Mouse (Mus musculus) thymus, adult 2 months (tissue): ENCODE data around the gene Defb19. TPM values are rescaled to one million over a fixed set of nuclear protein-coding genes. Genes with fewer than 3 reads are reported as not detected.

Source experiments
- DNase-seq: peaks from one replicate; pipeline ENCODE4 v3.0.0; 2021
- H3K27ac ChIP-seq: fragments of 200-500 bp; 2 replicates; pipeline ENCODE4 v1.5.1; 2012; ENCODE audit warnings: low read length, control low read depth; ENCODE audit not compliant: control insufficient read depth, insufficient read depth
- H3K27me3 ChIP-seq: fragments of 200-500 bp; 2 replicates; pipeline ENCODE4 v1.6.1; 2012; ENCODE audit warnings: mild to moderate bottlenecking, low read length, moderate library complexity, mixed read lengths; ENCODE audit not compliant: control insufficient read depth, insufficient read depth
- H3K36me3 ChIP-seq: fragments of 200-500 bp; 2 replicates; pipeline ENCODE4 v1.6.1; 2012; ENCODE audit warnings: mild to moderate bottlenecking, low read length, moderate library complexity; ENCODE audit not compliant: control insufficient read depth, insufficient read depth
- H3K4me1 ChIP-seq: fragments of 200-500 bp; replicated peaks from 2 replicates; pipeline ENCODE4 v1.6.1; 2012; ENCODE audit warnings: low read length; ENCODE audit not compliant: control insufficient read depth, insufficient read depth
- H3K4me3 ChIP-seq: fragments of 200-500 bp; 2 replicates; pipeline ENCODE4 v1.5.1; 2012; ENCODE audit warnings: mild to moderate bottlenecking, low read length, control low read depth, moderate library complexity; ENCODE audit not compliant: control insufficient read depth, insufficient read depth
- CTCF ChIP-seq: fragments of 200-500 bp; IDR thresholded peaks from 2 replicates; pipeline ENCODE4 v1.5.1; 2012; ENCODE audit warnings: mild to moderate bottlenecking, control low read depth, low read length, moderate library complexity, borderline replicate concordance; ENCODE audit not compliant: control insufficient read depth, poor library complexity, insufficient read depth; ENCODE audit errors: extremely low read depth
- POLR2A ChIP-seq: fragments of 200-500 bp; IDR thresholded peaks from 2 replicates; pipeline ENCODE4 v1.6.1; 2012; ENCODE audit warnings: mild to moderate bottlenecking, low read length, control low read depth, moderate library complexity; ENCODE audit not compliant: control insufficient read depth, poor library complexity, insufficient read depth; ENCODE audit errors: extremely low read depth
- WGBS: fragments of 180-500 bp; shearing (Covaris S2); methylation state at CpG from one replicate; pipeline ENCODE4 v1.1.7; 2018; 5-methylcytosine and 5-hydroxymethylcytosine counted together
- polyA plus RNA-seq: library from polyadenylated mRNA; depleted of rRNA; stranded (reverse); fragments of >200 nt; gene quantifications from 2 replicates; pipeline ENCODE4 v1.2.3, GENCODE M21; 2012

The Defb19 gene
- polyA plus RNA-seq, 1 experiment, result 1.5 TPM

- no peaks in the 10 kb centered on the region for H3K4me1 ChIP-seq
- TF ChIP-seq CTCF, result no peak
- no peak for TF ChIP-seq POLR2A
- WGBS, result 73% methylated on average over 7 of the region's 8 CpGs
- no peak overlapping the region for H3K4me3 ChIP-seq
- no peak for DNase-seq
- H3K27ac ChIP-seq, result no peak overlapping the region
- H3K36me3 ChIP-seq, result no peaks in the 10 kb centered on the region
- no peaks in the 10 kb centered on the region for H3K27me3 ChIP-seq
These were observed 32.1 kb upstream of the Defb19 start for GRCm38 (mm10) chr2:152612193-152612592.

- H3K4me3 ChIP-seq, result no peak overlapping the region
- TF ChIP-seq CTCF (no peak), POLR2A (no peak)
- H3K36me3 ChIP-seq, result no peaks in the 10 kb centered on the region
- no peak overlapping the region for H3K27ac ChIP-seq
- DNase-seq, result no peak
- H3K4me1 ChIP-seq, result no peaks in the 10 kb centered on the region
- no peaks in the 10 kb centered on the region for H3K27me3 ChIP-seq
- WGBS, result 93% methylated on average over 1 of the region's 1 CpGs
These were observed 28.6 kb upstream of the Defb19 start for GRCm38 (mm10) chr2:152608719-152609118.

- H3K4me1 ChIP-seq, result no peaks in the 10 kb centered on the region
- no peak overlapping the region for H3K4me3 ChIP-seq
- DNase-seq, result no peak
- H3K36me3 ChIP-seq, result no peaks in the 10 kb centered on the region
- no peak overlapping the region for H3K27ac ChIP-seq
- no peak for TF ChIP-seq POLR2A
- TF ChIP-seq CTCF, result no peak
- H3K27me3 ChIP-seq, result no peaks in the 10 kb centered on the region
- WGBS, result 68% methylated on average over 6 of the region's 6 CpGs
These were observed 27.6 kb upstream of the Defb19 start for GRCm38 (mm10) chr2:152607746-152608145.

GRCm38 (mm10) chr2:152604057-152604456, 23.9 kb upstream of the Defb19 start, which contains the start of gene Defb36:
Gene Defb36 (plus strand): TSS chr2:152604327.
- no peak within 1 kb of the TSS for H3K4me3 ChIP-seq
- H3K27ac ChIP-seq, result no peak within 1 kb of the TSS
- WGBS, result 77% methylated on average over 15 of the region's 15 CpGs
- peak; percentile 60; the same call in 1 of the 2 replicates for TF ChIP-seq CTCF
- no peak for TF ChIP-seq POLR2A
- no peaks in the 10 kb centered on the region for H3K27me3 ChIP-seq
- peak; percentile 16 for DNase-seq
- no peaks in the 10 kb centered on the region for H3K36me3 ChIP-seq
- no peaks in the 10 kb centered on the region for H3K4me1 ChIP-seq

- H3K27me3 ChIP-seq, result no peaks in the 10 kb centered on the region
- H3K4me1 ChIP-seq, result no peaks in the 10 kb centered on the region
- TF ChIP-seq POLR2A (no peak), CTCF (peak; percentile 19; the same call in 1 of the 2 replicates)
- no peak overlapping the region for H3K27ac ChIP-seq
- WGBS, result 74% methylated on average over 4 of the region's 4 CpGs
- no peak overlapping the region for H3K4me3 ChIP-seq
- no peaks in the 10 kb centered on the region for H3K36me3 ChIP-seq
- no peak for DNase-seq
These were observed 21.3 kb upstream of the Defb19 start for GRCm38 (mm10) chr2:152601275-152601960.

GRCm38 (mm10) chr2:152600076-152600475, 20.0 kb upstream of the Defb19 start:
- Histone ChIP-seq H3K36me3 (no peaks in the 10 kb centered on the region), H3K4me3 (no peak overlapping the region), H3K27ac (no peak overlapping the region), H3K27me3 (no peaks in the 10 kb centered on the region), H3K4me1 (no peaks in the 10 kb centered on the region)
- 94% methylated on average over 6 of the region's 6 CpGs for WGBS
- TF ChIP-seq POLR2A (no peak), CTCF (no peak)
- DNase-seq, result no peak
